Mouse (Mus musculus) layer of hippocampus, postnatal 10 days (tissue): Measurements from ENCODE around the gene Appl2. TPM values are rescaled to one million over a fixed set of nuclear protein-coding genes. Genes with fewer than 3 reads are reported as not detected.
"Not testable (repeated sequence)": the region's sequence is repeated elsewhere in the genome, so short reads cannot be mapped to it uniquely, and the experiment has no call there.

Experiments
- DNase-seq, 2 experiments: peaks; one replicate each; pipeline ENCODE4 v3.0.0; 2021; ENCODE audit warnings: low spot score in 2 of 2
- long read RNA-seq: library from polyadenylated mRNA; stranded (forward); transcript quantifications from one replicate; pipeline ENCODE4 v2.0.0, GENCODE M21; 2023
- total RNA-seq, 2 experiments: library from RNA; stranded (reverse); gene quantifications; 2 replicates each; pipeline ENCODE4 v1.2.3; 2021

Gene Appl2
- total RNA-seq, result 10 to 100 TPM; 52.4 to 54.2 TPM
- long read RNA-seq, transcript Appl2-201 (21 exons, 3,020 nt), result major isoform, 14 of 34 reads
- long read RNA-seq, partial matches to known transcripts, result 3 of 34 reads
- long read RNA-seq, other reads (novel, unspliced or antisense), result 17 of 34 reads

DNA sequence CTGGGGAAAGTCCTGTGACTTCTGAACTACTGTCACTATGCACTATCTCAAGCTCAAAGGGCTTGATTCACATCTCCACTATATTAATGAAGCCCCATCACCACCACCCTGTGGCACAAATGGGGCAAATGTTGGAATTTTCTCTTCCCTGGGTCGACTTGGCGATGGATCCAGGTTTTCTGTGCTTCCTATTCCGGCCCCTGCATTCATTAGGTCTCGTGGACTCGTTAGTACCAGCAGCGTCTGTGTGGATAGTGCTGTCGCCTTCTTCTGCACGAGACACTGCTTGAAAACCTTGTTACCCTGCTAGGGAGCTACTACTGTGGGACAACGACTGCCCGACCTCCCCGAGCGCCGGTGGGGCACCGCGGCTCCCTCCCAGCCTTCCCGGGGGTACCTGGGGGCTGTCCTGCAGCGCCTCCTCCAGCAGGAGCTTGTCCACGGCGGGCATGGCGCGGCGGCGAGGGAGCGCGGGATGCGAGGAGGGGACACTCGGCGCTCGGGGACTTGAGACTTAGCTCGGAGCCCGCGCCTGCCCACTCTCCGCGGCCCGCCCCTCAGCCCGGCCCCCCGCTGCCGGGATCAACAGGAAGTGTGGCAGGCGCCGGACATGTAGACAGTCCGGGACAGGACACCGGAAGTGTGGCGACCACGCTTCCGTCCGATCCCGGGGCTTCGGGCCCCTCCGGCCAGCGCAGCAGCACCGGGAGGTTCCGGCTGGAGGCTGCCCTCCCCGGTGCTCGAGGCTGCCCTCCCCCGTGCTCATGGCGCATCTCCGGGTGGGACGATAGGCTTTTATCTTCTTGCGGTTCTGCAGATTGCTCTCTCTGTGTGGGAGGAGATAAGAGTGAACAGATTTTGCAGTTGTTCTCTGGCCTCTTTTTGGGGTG, at the start of gene Appl2:
TSS of gene Appl2 (minus strand) at position 608 of the 890 bp plus-strand sequence.
- peak; percentile 87 to 92 for DNase-seq

DNA sequence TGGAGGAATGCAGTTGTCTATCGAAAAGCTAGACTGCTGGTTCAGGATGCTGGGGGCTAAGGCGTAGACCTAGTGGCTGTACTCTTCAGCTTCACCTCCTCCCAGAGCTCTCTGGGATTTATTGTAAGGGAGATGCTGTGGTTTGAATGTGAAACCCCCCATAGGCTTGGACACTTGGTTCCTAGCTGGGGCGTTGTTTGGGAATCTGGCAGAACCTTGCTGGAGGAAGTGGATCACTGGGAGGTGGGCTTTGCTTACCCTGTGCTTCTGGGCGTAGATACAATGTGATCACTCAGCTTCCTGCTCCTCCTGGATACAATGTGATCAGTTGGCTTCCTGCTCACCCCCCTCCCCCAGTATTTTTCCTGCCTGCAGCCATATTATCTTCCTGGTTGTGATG, 47.7 kb upstream of the Appl2 start:
- no peak for DNase-seq

DNA sequence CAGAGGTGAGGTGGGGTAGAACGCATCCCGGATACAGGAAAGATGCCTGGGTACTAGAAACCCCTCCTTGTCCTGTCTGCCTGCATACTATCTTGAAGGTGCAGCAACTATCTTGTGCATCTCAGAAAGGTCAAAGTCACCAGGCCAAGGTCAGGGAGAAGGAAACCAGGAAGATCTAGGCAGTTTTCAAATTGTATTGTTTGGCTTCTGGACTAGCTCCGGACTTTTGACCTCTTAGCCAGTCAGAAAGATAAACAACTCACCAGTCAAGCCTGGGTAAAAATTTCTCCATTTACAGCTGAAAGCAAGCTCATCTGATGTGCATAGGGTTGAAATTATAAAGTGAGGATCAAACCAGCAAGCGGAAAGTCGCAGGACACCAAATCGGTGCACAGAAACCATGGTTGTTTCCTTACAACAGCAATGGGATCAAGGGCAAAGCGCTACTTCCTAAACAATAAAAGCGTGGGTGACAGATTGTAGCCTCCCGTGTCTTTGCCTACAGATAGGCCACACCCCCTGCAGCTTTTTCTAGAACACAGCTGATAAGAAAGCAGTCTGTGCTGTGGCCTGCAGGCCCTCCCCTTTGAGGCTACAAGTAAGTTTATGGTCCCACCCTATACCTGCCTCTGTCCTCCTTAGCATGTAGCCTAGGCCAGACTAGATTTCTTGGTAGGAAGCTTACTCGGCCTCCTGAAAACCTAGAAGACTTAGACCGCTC, 43.8 kb upstream of the Appl2 start:
- DNase-seq, result no peak

DNA sequence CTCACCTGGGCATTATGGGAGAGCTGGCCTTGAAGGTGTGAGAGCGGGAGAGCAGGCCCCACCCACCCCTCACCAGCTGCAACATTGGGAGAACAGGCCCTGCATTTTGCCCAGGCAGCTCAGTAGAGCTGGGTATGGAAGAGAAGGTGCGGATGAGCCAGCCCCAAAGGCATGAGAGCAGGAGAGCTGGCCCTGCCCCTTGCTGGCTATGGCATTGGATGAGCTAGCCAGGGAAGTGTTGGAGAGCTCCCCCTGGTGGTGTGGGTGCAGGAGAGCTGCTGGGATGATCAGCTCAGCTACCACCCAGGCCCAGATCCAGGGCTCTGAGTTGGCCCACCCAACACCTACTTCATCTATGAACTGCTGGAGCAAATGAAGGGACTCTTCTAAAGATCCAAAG, 39.7 kb upstream of the Appl2 start:
- DNase-seq, result peak in 1 of 2 experiments; percentile 14

DNA sequence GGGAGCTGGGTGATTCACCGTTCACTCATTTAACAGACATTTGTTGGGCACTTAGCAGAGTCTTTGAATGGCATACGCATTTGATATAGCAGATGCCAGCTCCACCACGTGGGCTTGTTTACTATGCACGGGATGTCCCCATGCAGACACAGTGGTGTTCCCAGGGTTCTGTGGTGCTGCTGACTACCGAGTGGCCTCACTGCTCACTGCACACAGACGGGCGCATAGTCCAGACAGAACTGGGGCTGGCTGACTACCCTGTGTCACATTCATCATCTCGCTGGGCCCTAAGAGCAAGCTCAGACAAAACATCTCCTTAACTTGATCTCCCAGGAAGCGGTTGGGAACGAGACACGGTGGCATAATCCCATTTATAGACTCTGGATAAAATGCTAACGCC, 32.8 kb upstream of the Appl2 start:
- peak in 1 of 2 experiments; percentile 13 for DNase-seq

DNA sequence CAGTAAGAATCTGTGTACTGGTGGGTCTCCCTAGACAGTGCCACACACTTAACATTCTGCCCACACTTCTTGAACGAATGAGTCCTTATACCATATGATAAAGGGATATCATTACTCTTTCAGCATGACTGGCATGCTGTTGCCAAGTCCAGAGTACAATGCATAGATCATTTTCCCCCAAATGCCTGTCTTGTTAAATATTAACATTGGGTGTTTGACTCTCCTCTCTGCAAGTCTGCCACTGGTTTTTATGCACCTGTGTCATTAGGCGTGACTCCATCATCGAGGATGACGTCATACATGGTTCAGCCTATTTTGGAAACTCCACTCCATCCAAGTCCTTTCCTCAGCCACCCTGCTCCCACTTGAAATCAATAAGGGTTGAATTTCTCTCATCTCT, 18.0 kb upstream of the Appl2 start:
- no peak for DNase-seq

DNA sequence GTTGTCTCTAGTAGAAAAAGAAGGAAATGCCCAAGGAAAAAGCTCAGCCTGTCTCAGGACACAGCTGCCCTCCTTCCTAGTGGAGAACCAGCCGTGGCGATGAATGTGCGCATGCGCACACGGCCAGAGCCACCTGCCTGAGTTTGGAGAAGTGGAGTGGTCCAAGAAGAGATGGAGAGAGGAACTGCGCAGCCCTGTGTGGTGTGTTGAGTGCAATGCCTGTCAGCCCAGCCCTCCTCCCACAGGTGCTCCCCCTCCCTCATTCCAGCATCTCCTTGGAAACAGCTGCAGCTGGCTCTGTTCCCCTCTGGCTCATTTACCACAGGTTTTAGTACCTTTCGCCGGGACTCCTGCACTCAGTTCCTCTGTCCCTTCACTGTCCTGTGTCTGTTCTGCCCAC, 13.4 kb upstream of the Appl2 start:
- DNase-seq, result no peak

DNA sequence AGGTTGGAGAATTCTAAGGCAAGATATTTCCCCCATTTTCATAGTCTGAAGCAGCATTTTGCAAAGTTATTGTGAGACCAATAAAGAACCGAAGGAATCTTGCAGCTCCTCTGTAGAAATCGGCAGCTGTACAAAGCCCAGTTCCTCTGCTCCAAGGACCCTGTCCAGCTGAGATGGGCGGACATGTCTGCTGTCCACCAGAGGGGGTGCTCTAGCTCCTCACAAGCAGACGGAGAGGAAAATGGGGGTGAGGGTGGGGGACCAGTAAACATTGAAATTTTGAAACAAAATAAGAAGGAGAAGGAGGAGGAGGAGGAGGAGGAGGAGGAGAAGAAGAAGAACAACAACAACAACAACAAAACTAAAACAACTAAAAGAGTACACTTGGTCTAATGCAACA, 12.1 kb upstream of the Appl2 start:
- DNase-seq, result no peak

DNA sequence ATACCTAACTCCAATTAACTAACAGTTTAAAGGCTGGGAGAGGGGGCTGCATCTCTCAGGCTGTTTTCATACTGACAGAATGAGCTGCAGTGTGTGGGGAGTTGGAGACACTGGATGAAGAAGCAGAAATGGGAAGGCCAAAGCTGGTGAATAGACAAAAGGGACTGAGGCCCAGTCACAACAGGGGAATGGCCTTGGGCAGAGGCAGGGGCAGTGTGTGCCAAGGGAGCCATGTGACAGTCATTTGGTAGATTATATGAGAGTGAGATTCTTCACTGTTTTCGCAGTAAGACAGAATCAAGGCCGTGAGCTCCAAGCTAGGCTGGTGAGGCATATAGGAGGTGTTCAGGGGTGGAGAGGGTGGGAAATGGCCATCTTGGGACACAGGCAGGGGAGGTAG, 6.1 kb upstream of the Appl2 start:
- DNase-seq, result no peak

DNA sequence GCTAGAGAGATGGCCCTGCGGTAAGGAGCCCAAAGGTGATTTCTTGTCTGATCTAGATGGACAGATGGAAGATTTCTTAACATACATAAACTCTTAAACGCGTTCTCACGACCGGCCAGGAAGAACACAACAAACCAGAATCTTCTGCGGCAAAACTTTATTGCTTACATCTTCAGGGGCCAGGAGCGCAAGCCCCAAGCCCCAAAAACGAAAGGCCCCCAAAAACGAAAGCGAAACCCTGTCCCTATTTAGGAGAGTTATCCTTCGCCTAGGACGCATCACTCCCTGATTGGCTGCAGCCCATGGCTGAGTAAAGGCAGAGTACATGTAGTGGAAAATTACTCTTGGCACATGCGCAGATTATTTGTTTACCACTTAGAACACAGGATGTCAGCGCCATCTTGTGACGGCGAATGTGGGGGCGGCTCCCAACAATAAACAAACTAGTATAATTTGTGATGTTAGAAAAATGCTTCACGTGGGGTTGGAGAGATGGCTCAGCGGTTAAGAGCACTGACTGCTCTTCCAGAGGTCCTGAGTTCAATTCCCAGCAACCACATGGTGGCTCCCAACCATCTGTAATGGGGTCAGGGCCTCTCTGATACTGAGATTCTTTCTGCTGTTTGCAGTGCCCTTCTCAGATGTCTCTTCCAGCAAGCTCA, 3.8 kb upstream of the Appl2 start:
- not testable (repeated sequence) for DNase-seq

DNA sequence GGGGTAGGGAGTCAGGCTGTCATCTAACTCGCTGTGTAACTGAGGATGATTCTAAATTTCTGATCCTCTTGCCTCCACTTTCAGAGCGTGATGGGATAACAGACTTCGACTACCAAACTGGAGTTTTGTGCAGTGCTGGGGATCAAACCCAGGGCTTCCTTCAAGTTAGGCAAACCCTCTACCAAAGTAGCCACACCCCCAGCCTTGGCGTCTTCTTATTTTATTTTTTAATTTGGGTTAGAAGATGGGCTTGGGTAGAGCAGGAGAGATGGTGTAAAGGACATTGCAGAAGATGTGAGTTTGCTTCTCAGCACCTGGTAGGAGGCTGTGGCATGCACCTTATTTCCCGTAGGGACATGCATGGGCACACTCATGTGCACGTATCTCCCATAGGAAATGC, 499 bp upstream of the Appl2 start:
- DNase-seq, result peak in 1 of 2 experiments; percentile 9

DNA sequence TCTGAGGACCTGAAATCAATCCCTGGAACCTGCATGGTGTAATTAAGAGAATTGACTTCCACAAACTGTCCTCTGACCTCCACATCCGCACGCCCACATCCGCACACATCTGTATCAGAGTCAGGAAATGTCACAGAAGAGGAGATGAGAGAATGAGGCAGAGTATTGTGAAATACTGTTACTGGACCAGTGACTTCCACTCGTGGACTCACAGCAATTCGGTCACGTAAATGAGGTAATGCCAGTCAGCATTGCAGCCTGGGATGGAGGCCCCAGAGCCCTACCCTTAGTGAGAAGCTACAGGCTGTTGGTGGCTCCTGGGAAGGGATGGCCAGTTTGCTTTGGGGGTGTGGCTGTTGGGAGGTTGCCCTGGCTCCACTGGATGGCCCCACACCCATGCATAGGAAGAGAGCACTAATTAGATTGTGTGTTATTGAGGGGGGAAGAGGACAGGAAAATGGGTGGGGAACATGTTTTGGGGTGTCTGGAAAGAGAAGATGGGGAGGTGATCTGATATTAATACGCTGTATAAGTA, 2.1 kb downstream of the Appl2 start:
- DNase-seq, result no peak

DNA sequence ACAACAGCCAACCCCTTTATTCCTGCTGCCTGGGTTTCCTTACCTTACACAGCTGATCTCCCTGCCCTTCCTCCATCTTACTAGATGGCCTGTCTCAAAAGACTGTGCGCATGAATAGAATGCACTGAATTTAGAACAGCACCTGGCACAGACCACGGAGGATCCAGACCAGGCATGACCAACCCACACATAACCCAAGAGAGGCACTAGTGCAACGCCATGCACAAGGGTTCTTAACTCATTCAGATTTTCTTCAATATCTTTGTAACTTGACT, 2.9 kb downstream of the Appl2 start:
- no peak for DNase-seq

DNA sequence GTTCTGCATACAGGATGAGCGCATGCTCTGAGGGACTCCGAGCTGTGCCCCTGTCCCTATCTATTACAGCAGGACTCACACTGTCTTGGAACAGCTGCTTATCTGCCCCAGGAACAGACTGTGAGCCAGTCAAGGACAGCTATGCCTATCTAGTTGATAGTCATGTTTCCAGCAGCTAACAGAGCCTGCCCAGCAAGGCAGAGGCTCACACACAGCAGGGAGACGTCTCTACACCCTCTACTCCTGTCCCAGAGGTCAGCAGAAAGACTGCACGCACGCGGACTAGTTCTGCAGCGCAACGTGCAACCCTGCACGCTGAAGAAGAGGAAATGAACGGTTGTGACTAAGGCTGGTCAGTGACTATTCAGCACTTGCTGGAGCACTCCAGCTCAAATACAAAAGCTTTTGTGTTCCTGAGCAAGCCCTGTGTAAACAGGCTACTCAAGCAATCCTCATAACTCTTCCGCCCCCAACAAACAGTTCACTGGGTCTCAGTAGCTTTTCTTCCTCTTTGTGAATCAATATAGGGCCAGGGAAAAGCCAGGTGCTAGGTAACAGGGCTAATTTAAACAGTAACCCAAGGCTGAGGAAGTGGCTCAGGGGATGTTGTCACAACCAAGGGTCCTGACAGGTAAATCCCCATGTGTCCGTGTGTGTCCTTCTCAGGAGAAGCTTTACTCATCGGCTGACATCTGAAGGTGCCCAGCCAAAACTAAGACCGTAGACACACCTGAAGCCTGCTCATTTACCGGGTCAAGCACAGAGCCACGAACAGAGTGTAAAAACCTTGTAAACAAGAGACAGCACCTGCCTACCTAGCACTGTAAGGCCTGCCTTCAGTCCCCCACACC, 3.4 kb downstream of the Appl2 start:
- peak in 1 of 2 experiments; percentile 36 for DNase-seq

DNA sequence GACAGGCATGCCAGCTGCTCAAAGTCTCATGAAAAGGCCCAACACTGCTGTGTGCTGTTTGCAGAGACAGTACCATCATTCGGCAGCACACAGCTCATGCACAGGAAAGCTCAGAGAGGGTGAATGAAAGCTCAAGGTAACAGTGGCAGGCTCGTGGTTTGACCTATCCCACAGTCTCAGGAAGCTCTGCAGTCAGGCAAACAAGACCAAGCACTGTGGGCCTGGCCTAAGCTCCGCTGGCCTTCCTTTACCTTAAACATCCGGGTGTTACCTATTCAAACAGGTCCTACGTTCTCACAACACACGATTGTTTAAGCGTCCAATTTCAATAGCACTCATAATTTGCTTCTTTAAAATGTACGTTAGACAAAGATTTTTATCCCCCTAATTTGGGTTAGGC, 4.4 kb downstream of the Appl2 start:
- DNase-seq, result no peak

DNA sequence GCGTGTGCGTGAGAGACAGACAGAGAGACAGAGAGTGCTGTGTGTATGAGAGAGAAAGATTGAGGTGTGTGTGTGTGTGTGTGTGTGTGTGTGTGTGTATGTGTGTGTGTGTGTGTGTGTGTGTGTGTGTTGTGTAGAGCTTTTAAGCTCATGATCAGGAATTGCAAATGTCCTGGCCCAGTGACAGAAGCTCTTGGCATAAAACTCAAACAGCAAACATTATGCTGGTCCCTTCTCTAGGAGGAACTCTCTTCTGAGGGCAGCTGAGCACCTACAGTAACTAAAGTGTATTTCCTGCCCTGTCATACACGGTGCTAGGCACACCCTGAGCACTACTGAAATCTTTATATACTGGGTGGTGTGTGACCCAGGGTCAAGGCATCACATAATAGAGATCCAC, 6.9 kb downstream of the Appl2 start:
- DNase-seq, result peak; percentile 14 to 40

DNA sequence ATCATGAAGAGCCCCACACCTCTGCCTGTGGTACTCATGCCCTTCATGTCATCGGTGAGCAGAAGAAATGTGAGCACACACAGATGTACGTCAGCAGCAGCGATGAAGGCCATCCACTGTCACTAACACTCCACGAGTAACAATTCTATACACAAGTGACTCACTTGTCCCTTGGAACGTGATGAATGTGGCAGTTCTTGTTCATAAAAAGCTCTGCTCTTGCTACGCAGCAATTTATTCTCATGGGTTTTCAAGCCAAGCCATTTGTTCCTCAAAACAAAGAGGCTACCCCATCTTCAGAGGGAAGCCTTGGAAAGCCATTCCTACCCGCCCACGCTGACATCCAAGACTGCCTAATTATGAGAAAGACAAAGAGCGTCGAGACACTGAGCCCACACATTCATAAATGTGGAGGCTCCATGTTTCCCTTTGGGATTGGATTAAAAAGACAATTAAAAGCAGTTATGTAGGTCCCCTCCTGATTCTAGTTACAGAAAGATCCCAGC, 8.6 kb downstream of the Appl2 start:
- DNase-seq, result no peak

DNA sequence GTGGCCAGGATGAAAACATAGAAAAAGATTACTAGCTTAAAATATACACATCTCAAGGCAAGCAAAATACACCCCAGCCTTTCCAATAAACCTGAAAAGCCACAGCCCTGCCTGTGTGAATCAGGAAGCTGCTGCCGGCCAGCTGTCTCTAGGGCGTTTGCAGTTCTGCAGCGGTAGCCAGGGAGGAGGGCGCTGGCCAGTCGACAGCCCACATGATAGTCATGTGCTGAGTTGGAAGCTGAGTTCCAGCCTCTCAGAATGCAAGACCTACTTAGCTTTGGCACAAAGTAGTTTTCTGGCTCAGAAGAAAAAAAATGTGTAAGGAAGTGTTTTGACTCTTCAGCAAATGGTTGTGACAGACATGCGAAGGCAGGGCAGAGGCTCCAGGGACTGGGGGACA, 11.2 kb downstream of the Appl2 start:
- peak; percentile 54 to 69 for DNase-seq

DNA sequence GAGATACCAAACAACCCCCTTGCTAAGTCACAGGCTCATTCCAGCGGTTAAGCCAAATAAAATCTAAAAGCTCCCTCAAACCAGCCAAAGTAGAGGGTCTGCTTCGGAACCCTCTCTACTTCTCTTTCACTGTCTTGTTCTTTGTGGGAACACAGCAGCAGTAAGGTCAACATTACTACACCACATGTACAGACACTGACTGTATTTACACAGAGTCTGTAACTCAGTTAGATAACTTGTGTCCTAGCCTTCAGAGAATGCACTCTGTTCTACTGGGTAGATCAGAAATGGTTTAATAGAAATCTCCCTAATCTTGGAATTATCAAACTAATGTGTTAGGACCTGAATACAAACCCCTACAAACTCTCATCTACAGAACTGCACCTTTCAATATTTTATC, 12.3 kb downstream of the Appl2 start:
- DNase-seq, result no peak

DNA sequence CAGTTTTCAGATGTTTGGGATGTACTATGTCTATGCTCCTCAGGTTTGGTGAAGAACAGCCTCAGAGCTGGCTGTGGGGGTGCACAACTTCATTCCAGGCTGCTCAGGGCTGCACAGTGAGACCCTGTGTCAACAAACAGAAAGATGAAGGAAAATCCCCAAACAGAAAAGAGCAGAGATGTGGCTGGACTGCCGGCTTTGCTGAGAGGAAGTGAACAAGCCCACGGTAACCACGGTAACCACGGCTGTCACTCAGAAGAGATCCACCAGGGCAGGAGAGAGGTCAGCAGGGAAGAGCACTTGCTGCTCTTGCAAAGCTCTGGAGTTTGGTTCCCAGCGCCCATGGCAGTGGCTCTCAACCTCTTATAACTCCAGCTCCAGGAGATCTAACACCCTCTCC, 14.1 kb downstream of the Appl2 start:
- DNase-seq, result peak in 1 of 2 experiments; percentile 38
